Mouse (Mus musculus) midbrain, embryonic 12.5 days (tissue): ENCODE measurements around the gene Sik1. TPM values are rescaled to one million over a fixed set of nuclear protein-coding genes. Genes with fewer than 3 reads are reported as not detected.

ENCODE experiments used
- ATAC-seq: fragments of 200-750 bp; cut with Nextera tagmentation; 2 replicates; pipeline ENCODE4 v1.8.0; 2017; ENCODE audit warnings: low read depth, moderate TSS enrichment, moderate library complexity; ENCODE audit not compliant: low FRiP score
- H3K27ac ChIP-seq: fragments of 300-500 bp; sonication (generic); replicated peaks from 2 replicates; pipeline ENCODE4 v1.5.1; 2016; ENCODE audit warnings: mild to moderate bottlenecking
- H3K27me3 ChIP-seq: fragments of 300-500 bp; sonication (generic); 2 replicates; pipeline ENCODE4 v1.6.1; 2016; ENCODE audit warnings: mild to moderate bottlenecking
- H3K36me3 ChIP-seq: fragments of 300-500 bp; sonication (generic); 2 replicates; pipeline ENCODE4 v1.6.1; 2016
- H3K4me1 ChIP-seq: fragments of 300-500 bp; sonication (generic); 2 replicates; pipeline ENCODE4 v1.6.1; 2016
- H3K4me2 ChIP-seq: fragments of 300-500 bp; sonication (generic); replicated peaks from 2 replicates; pipeline ENCODE4 v1.6.1; 2016; ENCODE audit warnings: mild to moderate bottlenecking, moderate library complexity
- H3K4me3 ChIP-seq: fragments of 300-500 bp; sonication (generic); 2 replicates; pipeline ENCODE4 v1.5.1; 2016; ENCODE audit warnings: mild to moderate bottlenecking
- H3K9ac ChIP-seq: fragments of 300-500 bp; sonication (generic); replicated peaks from 2 replicates; pipeline ENCODE4 v1.6.1; 2016; ENCODE audit warnings: mild to moderate bottlenecking, moderate library complexity
- H3K9me3 ChIP-seq: fragments of 300-500 bp; sonication (generic); 2 replicates; pipeline ENCODE4 v1.6.1; 2016; ENCODE audit warnings: mild to moderate bottlenecking
- WGBS: fragments of 180-500 bp; shearing (Covaris S2); methylation state at CpG from one replicate; pipeline ENCODE4 v1.1.7; 2016; 5-methylcytosine and 5-hydroxymethylcytosine counted together
- polyA plus RNA-seq: library from polyadenylated mRNA; unstranded; fragments of >200 nt; fragmentation: Nextera tagmentation; extraction: Ambion mirVana; gene quantifications from 2 replicates; pipeline ENCODE4 v1.2.1, GENCODE M21; 2016

The Sik1 gene
- polyA plus RNA-seq, 1 experiment from 2014 or later: 14.6 TPM

DNA sequence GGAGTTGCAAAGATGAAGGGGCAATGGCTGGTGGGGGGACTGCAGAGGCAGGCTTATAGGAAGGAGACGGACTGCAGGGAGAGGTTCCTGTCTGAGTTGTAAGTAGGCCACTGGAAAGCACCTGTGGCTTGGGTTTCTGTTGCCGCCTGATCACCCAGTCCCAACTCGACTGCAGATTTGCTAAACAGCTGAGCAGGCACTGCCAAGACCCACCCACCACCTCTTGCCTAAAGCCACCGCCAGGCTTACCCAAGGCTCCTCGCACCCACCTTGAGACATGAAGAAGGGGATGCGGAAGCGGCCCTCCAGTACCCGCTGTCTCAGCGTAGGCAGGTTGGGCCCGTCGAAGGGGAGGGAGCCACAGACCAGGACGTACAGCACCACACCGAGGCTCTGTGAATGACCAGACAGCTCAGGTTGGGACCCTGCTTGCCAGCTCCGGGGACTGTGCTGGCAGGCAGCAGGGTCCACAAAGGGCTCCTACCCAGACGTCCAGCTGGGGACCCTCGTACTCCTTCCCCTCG is 5.1 kb downstream of the Sik1 start:
- WGBS: 91% methylated on average over 17 of the region's 17 CpGs
- Histone ChIP-seq H3K36me3 (peaks cover 62% of the 10 kb centered on the region), H3K27ac (no peak overlapping the region)

DNA sequence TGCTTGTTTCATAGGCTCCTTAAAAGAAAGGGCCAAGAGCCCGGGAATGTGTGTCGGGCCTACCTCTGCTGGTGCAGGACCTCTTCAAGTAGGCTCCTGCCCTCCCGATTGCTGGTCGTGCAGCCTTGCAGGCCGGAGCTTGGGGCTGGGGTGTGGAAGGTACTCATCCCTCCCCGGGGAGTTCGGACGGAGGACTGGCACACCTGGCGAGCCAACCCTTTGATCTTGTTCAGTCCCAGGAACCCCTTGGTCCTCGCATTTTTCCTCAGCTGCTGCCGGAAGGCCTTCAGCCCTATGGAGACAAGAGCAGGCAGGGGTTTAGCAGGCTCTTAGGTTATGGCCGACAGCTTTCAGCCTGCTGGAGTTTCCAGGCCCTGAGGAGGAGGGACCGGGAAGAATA is 8.6 kb downstream of the Sik1 start:
- no peak for ATAC-seq
- Histone ChIP-seq H3K9me3 (no peaks in the 10 kb centered on the region), H3K4me3 (no peak overlapping the region), H3K4me2 (no peak overlapping the region), H3K27ac (no peak overlapping the region), H3K27me3 (no peaks in the 10 kb centered on the region), H3K9ac (no peak overlapping the region), H3K4me1 (peaks cover 5% of the 10 kb centered on the region; the same call in 1 of the 2 replicates), H3K36me3 (peaks cover 74% of the 10 kb centered on the region)
- 90% methylated on average over 13 of the region's 13 CpGs for WGBS

More for the DNA sequence above, 5.1 kb downstream of the Sik1 start:
- no peak overlapping the region for H3K4me3 ChIP-seq
- peaks cover 23% of the 10 kb centered on the region for H3K4me1 ChIP-seq
- H3K9me3 ChIP-seq: no peaks in the 10 kb centered on the region
- H3K27me3 ChIP-seq: no peaks in the 10 kb centered on the region
- ATAC-seq: no peak
- no peak overlapping the region for H3K9ac ChIP-seq
- no peak overlapping the region for H3K4me2 ChIP-seq

DNA sequence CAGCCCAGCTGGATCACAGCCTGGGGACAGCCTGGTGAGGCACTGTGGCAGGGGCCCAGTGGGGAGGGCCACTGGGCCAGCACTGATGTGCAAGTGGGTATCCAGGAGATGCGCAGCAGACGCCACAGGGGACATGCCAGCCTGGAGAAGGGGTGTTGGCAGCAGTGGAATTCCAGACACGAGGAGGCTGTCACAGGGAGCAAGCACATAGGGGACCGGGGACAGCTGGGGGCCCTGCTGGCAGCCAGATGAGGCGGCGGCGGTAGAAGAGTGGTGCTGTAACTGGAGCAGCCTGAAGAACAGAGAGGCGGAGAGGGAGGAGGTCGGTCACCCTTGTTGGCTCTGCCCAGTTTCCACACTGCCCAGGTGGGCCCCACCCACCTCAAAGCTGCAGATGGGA is 9.3 kb downstream of the Sik1 start:
- Histone ChIP-seq H3K4me3 (no peak overlapping the region), H3K4me2 (no peak overlapping the region), H3K9ac (no peak overlapping the region), H3K27me3 (no peaks in the 10 kb centered on the region), H3K36me3 (peaks cover 74% of the 10 kb centered on the region), H3K27ac (no peak overlapping the region), H3K9me3 (no peaks in the 10 kb centered on the region), H3K4me1 (no peaks in the 10 kb centered on the region)
- WGBS: 90% methylated on average over 9 of the region's 9 CpGs
- no peak for ATAC-seq

DNA sequence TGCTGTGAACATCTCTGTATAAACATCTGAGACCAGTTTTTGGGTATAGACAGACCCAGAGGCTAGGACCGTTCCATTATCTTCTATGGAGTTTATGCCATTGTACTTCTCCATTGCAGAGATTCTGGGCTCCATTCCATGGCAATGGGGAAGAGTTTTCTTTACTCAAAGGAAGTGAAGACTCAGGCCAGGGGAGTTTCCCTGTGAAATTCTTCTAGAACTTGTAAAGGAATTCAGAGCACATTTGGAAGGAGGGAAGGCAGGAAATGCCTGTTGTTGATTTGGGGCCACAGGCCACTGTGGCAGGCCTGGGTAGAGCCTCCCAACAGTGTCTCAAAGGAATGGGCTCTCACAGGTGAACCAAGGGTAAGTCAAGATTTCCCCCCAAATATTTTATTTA is 11.7 kb downstream of the Sik1 start:
- no peaks in the 10 kb centered on the region for H3K27me3 ChIP-seq
- H3K36me3 ChIP-seq: peaks cover 51% of the 10 kb centered on the region
- no peak for ATAC-seq
- H3K9me3 ChIP-seq: no peaks in the 10 kb centered on the region
- H3K4me3 ChIP-seq: no peak overlapping the region
- no peak overlapping the region for H3K4me2 ChIP-seq
- 93% methylated on average over 1 of the region's 1 CpGs for WGBS
- H3K9ac ChIP-seq: no peak overlapping the region
- no peaks in the 10 kb centered on the region for H3K4me1 ChIP-seq
- no peak overlapping the region for H3K27ac ChIP-seq

DNA sequence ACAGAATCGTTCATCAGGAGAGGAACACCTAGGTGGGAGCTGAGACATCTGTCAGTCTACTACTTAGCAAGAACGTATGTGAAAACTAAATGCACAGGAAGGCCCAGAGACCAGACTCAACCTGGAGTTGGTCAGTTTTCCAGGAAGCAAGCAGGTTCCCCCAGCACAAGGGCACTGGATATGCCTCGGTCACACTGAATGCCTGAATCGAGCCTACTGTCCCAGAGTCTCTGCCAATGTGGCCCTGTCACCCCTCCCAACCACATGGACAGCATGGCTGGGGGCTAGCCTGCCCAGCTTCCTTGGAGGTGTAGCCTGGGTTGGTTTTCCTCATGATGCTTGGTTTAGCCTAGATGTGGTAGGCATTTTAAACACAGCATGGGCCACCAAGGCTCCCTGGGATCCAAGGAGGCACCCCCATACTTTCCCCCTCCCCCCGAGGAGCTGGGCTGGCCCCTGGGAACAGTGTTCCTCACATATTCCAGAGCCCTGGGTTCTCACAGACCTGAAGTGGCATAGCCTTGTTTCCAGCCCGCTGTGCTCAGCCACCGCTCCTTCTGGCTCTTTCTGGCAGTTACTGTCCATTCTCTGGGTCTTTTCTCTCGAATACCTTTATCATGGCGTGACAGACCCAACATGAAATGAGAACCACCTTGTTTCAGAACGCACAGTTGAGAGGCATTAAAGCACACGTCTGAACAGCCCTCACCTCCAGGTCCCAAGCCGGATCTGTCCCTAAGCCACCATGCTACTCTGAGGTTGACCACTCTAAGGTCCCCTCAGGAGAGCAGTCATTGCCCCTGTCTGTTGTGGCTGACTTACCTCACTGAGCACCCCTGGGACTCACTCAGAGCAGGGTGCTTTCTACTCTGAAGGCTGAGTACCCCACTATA is 12.4 kb downstream of the Sik1 start:
- no peak for ATAC-seq
- H3K36me3 ChIP-seq: peaks cover 44% of the 10 kb centered on the region

DNA sequence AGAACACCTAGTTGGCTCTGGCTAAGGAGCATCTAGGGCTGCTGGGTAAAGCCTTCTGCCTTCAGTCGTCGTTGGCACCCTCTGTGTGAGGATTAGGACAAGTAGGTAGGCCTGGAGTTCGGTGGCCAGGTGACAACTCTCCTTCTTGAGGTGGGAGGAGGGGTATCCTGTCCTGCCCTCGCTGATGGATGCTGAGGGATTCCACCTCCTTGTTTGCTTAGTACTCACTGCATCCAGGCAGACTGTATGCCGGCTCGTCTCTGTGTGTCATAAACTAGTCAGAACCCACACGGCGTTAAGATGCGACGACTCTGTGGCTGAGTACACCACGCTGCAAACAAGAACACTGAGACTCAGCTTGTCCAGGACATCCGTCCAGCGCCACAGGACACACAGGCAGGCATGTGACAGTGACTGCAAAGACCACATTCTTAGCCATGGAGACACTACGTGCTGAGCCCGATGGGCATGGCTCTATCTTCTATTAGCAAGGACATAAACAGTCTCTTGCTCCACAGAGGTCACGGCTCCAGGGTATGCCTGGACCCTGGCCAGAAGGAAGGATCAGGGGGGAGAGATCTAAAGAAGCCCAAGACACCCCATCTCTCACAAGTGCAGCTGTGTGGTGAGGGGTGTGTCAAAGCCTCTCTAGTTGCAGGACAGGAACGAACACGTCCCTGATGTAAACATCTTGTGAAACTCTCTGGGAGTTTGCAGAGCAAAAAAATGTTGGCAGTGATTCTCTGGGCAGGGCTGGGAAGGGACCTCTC is 13.6 kb downstream of the Sik1 start:
- Histone ChIP-seq H3K4me1 (no peaks in the 10 kb centered on the region), H3K9ac (no peak overlapping the region), H3K27me3 (no peaks in the 10 kb centered on the region), H3K4me3 (no peak overlapping the region), H3K27ac (no peak overlapping the region), H3K9me3 (no peaks in the 10 kb centered on the region), H3K4me2 (no peak overlapping the region), H3K36me3 (peaks cover 33% of the 10 kb centered on the region)
- no peak for ATAC-seq
- WGBS: 78% methylated on average over 18 of the region's 18 CpGs

More for the DNA sequence above, 12.4 kb downstream of the Sik1 start:
- no peaks in the 10 kb centered on the region for H3K9me3 ChIP-seq
- H3K4me1 ChIP-seq: no peaks in the 10 kb centered on the region
- H3K27ac ChIP-seq: no peak overlapping the region
- no peak overlapping the region for H3K4me2 ChIP-seq
- no peak overlapping the region for H3K9ac ChIP-seq
- no peaks in the 10 kb centered on the region for H3K27me3 ChIP-seq
- H3K4me3 ChIP-seq: no peak overlapping the region
- WGBS: 89% methylated on average over 12 of the region's 12 CpGs

DNA sequence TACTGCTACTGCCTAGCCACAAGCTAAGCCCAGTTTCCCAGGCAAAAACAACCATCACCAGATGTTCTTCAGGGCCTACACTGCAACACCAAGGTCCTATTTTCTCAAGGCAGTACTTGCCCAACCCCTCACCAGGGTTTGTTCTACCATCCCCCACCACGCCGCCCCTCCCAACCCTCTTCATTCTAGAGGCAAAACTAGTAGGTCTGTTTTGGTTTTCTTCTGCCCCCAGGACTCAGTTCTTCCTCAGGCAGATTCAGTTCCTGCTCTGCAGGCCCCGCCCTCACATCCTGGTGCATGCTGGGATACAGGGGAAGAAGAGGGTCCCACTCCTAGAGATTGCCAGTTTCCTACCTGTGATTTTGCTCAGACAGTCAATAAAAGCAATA is 14.2 kb downstream of the Sik1 start:
- H3K27me3 ChIP-seq: no peaks in the 10 kb centered on the region
- H3K9me3 ChIP-seq: no peaks in the 10 kb centered on the region
- WGBS: 88% methylated on average over 3 of the region's 3 CpGs
- H3K9ac ChIP-seq: no peak overlapping the region
- H3K36me3 ChIP-seq: peaks cover 27% of the 10 kb centered on the region
- ATAC-seq: no peak
- no peaks in the 10 kb centered on the region for H3K4me1 ChIP-seq
- H3K4me2 ChIP-seq: no peak overlapping the region
- H3K4me3 ChIP-seq: no peak overlapping the region
- H3K27ac ChIP-seq: no peak overlapping the region

DNA sequence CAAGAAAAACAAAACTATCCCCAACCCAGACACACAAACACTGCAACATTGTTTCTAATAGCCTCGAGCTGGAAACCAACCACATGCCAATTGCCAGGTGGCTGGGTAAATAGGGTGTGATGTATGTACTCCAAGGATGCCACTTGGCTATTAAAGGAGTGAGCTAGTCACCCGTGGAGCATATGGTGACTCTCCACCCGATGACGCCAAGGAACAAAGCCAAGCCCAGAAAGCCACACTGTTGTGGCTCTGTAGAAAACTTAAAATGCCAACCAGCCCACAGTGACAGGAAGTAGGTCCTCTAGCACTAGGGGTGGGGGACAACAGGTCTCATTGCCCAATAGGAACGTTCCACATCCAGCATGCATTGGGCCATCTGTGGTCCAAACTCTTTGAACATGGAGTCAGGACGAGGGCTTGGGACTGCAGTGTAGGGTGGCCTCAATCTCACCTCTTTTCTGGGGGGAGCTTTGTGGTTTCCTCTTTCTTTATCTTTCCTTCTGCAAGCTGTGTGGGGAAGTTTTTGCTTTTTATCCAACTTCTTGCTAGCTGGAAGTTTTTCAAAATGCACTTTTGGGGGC is 15.1 kb downstream of the Sik1 start:
- Histone ChIP-seq H3K4me2 (no peak overlapping the region), H3K4me3 (no peak overlapping the region), H3K4me1 (no peaks in the 10 kb centered on the region), H3K27ac (no peak overlapping the region), H3K27me3 (no peaks in the 10 kb centered on the region), H3K36me3 (peaks cover 18% of the 10 kb centered on the region), H3K9ac (no peak overlapping the region), H3K9me3 (no peaks in the 10 kb centered on the region)
- 79% methylated on average over 6 of the region's 6 CpGs for WGBS
- no peak for ATAC-seq

DNA sequence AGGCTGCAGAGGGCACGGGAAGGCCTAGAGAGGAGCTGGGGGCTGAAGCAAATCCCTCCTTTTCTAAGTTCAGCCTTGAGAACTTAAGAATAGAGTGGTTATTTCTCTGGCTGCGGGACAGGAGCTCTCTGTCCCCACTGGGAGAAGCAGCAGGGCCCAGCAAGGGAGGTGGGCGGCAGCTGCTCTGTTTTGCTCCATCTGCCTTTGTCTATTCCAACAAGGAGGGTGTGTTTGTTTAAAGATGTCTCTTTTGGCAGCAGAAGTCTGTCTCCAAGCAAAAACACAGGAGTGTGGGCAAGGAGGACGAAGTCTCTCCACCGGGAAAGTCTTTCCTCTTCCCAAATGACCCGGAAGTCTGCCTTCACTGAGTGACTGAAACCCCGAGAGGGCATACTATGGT is 18.8 kb downstream of the Sik1 start:
- no peaks in the 10 kb centered on the region for H3K36me3 ChIP-seq
- no peak overlapping the region for H3K9ac ChIP-seq
- 80% methylated on average over 7 of the region's 7 CpGs for WGBS
- no peak for ATAC-seq
- no peak overlapping the region for H3K27ac ChIP-seq
- H3K4me2 ChIP-seq: no peak overlapping the region
- H3K9me3 ChIP-seq: no peaks in the 10 kb centered on the region
- H3K27me3 ChIP-seq: no peaks in the 10 kb centered on the region
- no peak overlapping the region for H3K4me3 ChIP-seq
- peaks cover 6% of the 10 kb centered on the region for H3K4me1 ChIP-seq

DNA sequence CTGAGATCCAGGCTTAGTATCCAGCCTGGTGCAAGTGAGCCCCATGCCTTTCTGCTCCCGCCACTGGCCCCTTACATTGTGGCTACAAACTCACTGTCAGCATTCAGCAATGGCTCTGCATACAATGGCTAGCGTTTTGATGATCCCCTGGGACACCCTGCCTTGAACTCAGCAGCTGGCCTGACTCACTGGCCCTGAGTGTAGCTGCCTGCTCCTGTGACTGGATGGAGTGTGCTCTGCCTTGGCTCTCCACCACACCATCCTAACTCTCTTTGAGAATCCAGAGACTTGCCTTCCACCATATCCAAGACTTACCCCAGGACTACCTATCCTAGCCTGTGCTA is 19.4 kb downstream of the Sik1 start:
- H3K9me3 ChIP-seq: no peaks in the 10 kb centered on the region
- H3K4me1 ChIP-seq: peaks cover 6% of the 10 kb centered on the region
- no peak overlapping the region for H3K9ac ChIP-seq
- no peak overlapping the region for H3K27ac ChIP-seq
- ATAC-seq: no peak
- no peak overlapping the region for H3K4me2 ChIP-seq
- 75% methylated on average over 2 of the region's 2 CpGs for WGBS
- no peak overlapping the region for H3K4me3 ChIP-seq
- no peaks in the 10 kb centered on the region for H3K27me3 ChIP-seq
- no peaks in the 10 kb centered on the region for H3K36me3 ChIP-seq

DNA sequence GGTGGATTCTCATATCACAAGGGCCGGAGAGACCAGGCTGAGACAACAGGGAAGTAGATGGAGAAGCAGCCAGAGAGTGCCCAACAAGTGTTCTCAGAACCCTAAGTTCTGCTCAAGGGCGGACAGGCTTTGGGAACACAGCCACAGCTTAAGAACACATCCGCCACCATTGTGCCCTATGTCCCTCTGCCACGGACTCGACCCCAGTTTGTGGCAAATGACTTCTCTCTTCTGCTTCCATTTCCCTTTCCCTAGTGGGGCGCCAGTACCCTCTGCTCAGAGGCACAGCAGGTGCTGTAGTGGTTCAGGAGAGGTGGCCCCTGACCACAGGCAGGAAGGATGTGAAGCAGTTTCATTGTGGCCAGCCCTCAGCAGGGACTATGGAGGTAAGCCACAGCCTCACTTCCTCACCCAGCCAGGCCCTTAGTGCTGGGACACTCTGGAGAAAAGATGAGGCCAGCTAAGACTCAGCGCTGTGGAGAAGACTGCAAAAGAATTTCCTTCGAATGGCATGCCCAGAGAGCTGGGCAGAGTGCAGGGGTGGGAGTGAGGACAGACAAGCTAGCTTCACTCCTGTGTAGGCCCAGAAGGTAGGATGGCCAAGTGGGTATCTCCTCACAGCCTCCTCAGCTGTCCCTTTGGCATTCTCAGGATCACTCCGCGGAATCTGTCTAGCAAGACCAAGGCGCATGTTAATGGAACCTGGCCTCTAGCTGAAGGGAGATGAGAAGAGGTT is 19.9 kb downstream of the Sik1 start:
- WGBS: 93% methylated on average over 11 of the region's 11 CpGs
- Histone ChIP-seq H3K36me3 (no peaks in the 10 kb centered on the region), H3K9ac (no peak overlapping the region), H3K4me3 (no peak overlapping the region), H3K27me3 (no peaks in the 10 kb centered on the region), H3K9me3 (no peaks in the 10 kb centered on the region), H3K27ac (no peak overlapping the region), H3K4me1 (peaks cover 6% of the 10 kb centered on the region), H3K4me2 (no peak overlapping the region)
- no peak for ATAC-seq
